Mouse (Mus musculus) heart, postnatal 36 days (tissue): ENCODE measurements around the gene Tcf7l2. TPM values are rescaled to one million over a fixed set of nuclear protein-coding genes. Genes with fewer than 3 reads are reported as not detected.

Source experiments
- DNase-seq, 2 experiments: peaks; one replicate each; pipeline ENCODE4 v3.0.0; 2021 to 2022
- intact Hi-C: fragments of 180-260 bp; cut with DNase I; formaldehyde crosslinking; loops from one replicate; pipeline ENCODE4 v1.15.1; 2025
- total RNA-seq, 2 experiments: library from RNA; stranded (reverse); gene quantifications; 2 replicates each; pipeline ENCODE4 v1.2.3; 2021

Tcf7l2 gene
- total RNA-seq, 2 experiments from 2014 or later = 11.9 to 17.9 TPM

DNA sequence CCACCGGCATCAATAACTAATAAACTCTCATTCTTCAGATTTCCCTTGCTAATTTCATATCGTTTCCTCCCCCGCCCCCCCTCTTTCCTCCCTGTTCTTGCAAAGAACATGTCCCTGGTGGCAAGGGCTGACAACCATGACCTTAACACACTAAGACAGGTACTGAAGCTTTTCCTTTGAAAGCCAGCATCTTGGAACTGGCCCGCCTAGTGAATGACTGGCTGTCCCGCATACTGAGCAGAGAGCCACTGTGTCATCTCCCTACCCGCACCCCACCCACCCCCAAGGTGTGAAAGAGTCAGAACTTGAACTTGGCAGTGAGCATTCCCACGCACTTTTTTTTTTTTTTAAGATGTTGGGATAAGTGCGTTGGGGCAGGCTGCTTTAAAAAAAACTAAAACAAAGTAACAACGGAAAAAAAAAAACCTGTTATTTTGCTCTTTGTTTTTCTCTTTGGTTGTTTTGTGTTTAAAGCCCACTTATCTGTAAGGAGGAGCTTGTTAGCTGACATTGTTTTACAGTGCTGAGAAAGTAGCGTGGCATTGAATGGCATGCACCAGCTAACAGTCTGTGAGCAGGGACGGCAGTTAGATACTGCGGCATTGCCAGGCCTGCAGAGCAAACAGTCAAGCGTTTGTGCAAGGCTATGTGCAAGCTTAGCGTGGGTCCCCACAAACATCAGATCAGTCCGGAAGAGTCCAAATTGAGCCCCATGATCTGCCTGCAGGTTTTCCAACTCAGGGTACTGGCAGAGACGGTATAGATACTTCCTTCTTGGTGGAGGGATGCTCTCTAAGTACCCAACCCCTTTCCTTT, 185.4 kb downstream of the Tcf7l2 start:
- intact Hi-C loops = no loop called here

DNA sequence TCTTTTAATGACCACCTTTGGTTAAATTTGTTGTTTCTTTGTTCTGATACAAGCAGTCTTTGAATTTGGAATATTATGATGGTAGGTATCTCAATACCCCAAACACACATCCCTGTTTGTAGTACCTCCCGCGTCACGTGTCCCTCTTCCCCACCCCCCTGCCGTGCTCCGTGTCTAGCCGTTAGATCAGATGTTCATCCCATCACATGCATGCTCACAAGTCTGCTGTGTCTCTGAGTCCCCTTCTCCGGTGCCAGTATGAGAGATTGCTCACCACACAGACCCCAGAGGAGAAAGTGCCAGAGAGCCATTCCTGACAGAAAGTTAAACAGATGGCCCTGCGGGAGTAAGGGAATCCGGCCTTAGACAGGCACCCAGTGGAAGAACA, 186.0 kb downstream of the Tcf7l2 start:
- intact Hi-C loops = no loop called here
- DNase-seq = no peak

More for the DNA sequence above, 185.4 kb downstream of the Tcf7l2 start:
- no peak for DNase-seq

DNA sequence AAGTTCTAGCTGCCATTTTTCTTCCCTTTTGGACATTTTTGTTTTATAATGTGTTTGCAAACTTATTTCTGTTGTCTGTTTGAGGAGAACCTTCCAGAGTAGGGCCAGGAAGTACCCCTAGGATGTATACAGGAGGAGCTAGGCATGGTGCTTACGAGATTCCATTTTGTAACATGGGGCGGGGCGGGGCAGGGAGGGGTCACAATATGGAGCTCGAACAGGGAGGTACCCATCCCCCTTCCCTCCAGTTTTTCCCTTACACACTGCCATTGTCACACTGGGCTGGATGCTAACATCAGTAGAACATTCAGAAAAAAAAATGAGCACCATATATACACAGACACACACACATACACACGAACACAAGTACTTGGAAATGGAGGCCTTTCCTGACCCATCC, 187.1 kb downstream of the Tcf7l2 start:
- intact Hi-C loops = no loop called here
- no peak for DNase-seq

DNA sequence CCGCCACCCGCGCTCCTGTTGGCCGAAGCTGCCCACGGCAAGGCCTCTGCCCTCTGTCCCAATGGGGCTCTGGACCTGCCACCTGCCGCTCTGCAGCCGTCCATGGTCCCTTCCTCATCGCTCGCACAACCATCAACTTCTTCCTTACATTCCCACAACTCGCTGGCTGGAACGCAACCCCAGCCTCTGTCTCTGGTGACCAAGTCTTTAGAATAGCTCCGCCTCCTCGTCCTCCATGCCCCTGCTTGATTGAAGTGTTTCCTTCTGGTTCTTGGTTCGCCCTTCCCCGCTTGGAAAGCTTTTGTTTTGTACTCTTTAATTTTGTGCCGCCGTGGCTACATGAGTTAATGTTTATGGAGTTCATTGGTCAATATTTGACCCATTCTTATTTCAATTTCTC, 190.0 kb downstream of the Tcf7l2 start:
- intact Hi-C loops = no loop called here
- no peak for DNase-seq

DNA sequence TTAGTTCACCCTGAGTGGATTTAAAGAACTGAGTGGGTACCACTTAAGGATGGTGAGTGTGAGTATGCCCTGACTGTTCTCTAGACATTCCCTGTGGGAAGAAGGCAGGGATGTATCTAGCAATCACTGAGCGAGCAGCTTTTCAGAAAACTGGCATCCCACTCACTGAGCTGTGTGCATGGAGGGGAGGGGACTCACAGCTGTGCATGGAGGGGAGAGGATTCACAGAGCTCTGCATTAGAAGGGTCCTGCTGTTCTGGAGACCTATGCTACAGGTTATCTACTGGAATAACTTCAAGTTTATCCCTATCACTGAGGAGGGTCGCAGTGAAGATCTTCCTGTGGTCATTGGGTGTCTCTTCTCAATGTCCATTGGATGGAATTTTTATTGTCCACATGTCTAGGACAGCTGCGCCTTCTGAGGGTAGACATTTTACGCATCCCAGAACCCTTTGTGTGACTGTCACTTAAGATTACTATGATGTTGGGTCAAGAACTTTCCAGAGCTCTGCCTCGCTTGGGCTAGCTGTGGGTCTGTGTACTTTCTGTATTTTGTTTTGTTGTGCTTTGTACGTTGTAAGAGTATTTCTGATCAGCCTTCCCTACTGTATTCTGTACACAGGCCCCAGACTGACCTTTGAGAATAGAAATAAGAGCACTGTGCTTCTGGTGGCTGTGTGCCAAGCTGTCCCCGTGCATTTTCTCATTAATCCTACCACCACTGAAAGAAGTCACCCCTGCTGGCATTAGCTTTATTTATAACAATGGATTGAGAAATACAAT, 192.5 kb downstream of the Tcf7l2 start:
- intact Hi-C loops = no loop called here
- DNase-seq = no peak

DNA sequence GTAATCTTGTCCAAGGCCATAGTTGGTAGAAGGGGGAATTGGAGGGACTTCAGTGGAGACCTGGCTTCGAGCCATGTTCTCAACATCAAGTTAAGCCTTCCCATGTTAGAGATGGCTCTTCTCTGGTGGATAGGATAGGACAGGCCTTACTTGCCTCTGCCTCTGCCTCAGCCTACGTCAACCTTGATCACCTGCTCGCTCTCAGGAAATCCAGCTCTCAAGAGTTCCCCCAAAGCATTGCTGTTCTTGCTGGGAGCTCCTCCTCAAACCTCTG, 193.0 kb downstream of the Tcf7l2 start:
- no peak for DNase-seq
- intact Hi-C loops = no loop called here

DNA sequence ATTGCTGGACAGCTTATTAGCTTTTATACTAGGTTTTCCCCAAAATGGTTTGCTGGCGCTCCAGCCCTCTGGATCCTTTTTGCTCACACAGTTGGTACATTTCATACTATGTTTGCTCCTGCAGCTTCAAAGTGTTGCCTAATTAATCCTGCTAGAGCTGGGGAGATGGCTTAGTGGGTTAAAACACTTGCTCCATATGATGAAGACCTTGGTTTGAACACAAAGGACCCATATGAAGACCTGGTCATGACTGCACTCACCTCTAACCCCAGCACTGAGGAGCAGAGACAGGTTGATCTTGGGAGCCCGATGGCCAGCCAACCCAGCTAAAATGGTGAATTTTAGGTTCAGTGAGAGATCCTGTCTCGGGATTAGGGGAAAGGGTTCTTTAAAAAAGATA, 195.4 kb downstream of the Tcf7l2 start:
- no peak for DNase-seq
- intact Hi-C loops = no loop called here

DNA sequence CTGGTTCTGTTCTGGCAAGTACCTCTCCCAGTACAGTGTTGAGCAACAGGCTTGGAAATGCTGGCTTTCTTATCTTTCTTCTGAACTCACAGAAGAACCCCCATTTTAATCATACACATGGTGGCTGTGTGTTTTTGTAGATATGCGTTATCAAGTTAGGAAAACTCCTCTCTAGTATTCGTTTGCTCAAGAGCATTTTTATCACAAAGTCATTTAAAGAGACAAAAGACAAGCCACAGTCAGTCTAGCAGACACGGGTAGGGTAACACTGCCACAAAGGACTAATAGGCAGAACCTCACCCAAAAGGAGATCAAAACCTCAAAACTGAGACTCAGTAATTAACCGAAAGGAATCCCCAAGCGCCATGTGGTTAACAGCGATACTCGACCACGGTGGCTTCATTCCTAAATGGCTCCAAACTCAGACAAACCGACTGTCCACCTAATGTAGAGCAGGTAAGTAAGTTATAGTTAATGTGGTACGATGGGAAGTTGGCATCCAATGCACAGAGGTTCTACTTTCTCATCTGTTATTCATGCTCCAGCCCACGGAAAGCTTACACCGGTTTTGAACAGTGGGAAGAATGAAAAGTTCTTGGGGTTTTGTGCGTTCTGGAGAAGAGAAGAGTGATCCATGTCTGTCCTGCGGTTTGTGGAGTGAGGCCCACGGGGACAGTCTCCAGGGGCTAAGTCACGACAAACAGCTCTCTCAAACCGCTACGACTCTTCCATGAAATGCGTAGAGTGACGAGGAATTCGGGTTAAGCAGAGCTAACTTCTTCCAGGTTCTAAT, 196.8 kb downstream of the Tcf7l2 start:
- no peak for DNase-seq
- intact Hi-C loops = no loop called here

DNA sequence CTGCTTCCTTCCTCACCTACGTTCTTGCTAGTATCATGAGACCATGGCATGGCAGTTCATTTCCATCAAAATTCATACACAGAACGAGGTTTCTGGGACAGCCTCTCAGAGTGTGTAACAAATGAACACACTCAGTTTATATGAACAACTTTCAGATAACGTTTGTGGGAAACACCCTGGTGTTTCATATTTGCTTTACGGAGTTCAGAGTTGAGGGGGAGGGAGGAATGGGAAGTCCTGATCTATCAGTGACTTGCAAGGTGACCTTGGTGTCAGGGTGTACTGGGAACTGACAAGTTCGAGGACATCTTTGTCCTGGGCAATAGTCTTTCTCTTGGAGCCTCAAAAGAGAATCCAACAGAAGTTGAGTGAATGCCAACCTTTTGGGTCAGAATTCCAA, 197.5 kb downstream of the Tcf7l2 start:
- intact Hi-C loops = no loop called here
- no peak for DNase-seq

DNA sequence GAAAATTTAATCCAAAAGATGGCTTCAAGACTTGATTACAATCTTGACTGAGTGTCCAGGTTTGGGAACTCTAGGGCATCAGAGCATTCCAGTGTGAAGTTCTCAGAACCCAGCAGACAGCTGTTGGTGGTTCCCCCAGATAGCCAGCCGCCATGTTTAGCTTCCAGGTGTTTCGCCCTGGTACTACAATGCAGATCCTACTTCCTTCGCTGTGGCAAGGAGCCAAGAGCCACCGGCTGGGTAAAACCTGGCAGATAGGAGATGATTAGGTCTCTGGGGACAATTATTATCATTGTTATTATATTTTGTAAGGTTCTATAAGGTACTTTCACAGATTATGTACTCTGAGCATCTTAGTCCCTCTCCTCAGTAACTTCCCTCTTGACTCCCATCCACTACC, 198.1 kb downstream of the Tcf7l2 start:
- intact Hi-C loops = no loop called here
- no peak for DNase-seq

DNA sequence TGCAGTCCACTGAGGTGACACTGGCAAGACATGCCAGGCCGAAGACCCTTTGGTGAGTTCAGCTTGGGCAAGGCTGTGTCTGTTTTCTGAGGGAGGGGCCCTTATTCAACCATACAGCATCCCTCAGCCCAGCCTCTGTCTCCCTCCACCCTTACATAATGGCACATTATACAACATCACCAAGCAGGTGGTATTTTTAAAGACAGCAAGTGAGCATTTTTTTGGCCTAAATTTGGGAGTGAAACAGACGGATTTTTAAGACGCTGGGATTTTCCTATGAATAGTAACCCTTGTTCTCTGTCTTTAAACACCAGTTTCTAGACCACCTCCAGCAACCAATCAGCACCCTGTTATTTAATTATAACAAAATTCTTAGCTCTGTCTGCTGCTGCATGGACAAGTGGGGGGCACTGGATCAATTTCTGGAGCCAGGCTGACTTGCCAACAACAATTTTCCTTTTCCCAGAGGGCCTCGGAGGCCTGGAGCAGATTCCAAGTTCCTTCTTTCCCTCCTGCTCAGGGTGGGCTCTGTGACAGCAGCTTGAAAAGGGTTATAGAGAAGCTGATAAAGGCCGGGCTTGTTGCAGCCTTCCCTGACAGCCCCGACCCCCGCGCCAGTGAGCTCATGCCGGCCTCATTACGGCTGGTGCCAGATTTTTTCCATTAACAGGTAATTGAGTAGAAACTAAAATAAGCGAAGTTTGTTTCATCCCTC, 199.1 kb downstream of the Tcf7l2 start:
- intact Hi-C loops = no loop called here
- DNase-seq = no peak

DNA sequence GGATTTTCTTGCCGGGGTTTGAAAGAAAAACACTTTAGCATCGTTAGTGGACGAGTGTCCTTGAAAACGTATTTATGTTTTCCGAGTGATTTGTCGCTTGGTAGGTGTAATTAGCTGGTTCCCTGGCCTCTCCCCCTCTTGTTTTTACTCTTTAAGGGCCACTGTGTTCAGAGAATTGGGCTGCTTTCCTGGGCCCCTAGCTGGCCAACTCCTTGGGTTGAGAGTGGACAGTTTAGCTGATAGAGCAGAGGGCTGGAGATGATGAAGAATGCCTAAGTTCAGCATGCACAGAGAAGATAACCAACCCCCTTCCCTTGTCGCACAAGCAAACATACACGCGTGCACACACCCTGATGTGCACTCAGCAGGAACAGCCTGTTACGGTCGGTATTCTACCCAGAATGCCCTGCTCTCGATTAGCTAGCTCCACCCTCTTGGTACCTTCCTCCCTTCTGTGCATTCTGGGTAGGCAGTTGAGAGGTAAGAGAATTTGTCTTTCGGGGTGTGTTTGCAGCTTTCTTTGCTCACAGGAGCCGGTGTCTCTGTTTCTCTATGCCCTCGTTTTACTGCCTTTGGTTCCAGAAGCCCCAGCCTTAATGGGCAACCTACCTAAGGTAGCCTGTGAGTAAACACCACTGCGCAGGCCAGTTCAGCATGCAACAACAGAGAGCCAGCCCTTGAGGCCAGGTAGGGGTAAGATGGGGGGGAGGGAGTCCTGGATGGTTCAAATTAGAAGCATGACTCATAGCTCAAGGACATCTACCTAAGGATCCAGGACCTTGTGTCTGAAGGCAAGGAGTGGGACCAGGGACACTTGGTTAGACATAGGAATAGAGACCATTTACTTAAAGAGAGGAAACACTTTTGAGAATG, 199.9 kb downstream of the Tcf7l2 start:
- intact Hi-C loops = no loop called here
- no peak for DNase-seq

DNA sequence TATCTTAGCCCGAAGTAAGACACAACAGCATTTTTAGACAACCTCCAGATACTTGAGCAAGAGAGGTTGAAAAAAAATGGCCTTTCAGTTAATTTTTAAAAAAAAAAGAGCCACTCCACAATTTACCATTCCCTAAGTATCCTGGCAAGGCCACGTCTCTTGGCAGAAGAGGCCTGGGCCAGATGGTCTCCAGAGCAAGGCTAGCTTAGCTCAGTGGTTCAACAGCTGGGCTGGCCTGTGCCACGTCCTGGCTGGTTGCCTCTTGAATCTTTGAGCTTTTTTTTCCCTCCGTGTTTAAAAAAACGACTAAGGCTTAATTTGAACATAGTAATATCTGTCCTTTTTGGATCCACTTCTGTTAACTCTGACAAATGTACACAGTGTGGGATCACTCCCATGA, 209.8 kb downstream of the Tcf7l2 start:
- intact Hi-C loops = no loop called here
- peak; percentile 63 to 66 for DNase-seq

DNA sequence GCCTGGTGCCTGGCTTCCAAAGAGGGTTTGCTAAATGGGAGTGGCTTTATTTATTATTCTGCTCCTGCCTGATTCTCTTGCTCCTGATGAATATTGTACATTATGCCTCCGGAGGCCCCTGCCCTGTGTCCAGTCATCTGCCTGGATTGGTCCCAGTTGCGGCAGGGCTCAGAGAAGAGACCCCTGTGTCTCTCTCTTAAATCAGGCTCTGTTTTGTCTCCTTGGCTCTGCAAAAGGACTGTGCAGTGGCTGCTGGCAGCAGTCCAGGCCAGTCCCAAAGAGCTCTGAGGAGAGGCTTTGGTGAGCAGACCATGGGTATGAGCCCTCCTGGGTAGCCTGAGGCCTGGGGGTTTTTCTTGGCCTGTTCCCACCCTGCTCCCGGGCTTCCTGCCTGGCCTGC, 211.6 kb downstream of the Tcf7l2 start:
- intact Hi-C loops = no loop called here
- DNase-seq = peak; percentile 33 to 50

DNA sequence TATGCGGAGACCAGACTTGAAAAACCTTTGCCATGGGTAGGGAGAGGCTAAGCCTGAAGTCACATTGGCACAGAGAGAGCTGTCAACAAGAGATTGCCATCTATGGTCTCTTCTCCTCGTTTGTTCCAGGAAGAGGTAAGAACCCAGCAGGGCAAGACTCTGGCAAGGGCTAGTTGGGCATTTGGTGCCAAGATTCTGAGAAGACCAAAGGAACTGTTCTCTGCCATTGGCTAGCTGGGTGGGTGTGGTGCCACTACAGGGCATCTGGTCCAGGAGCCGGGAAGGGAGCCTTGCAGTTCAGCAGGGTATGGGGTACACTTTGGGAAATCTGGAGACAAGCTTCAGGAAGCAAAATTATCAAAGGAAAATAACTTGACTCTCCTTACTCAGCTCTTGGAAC, 213.5 kb downstream of the Tcf7l2 start:
- DNase-seq = no peak
- intact Hi-C loops = no loop called here

DNA sequence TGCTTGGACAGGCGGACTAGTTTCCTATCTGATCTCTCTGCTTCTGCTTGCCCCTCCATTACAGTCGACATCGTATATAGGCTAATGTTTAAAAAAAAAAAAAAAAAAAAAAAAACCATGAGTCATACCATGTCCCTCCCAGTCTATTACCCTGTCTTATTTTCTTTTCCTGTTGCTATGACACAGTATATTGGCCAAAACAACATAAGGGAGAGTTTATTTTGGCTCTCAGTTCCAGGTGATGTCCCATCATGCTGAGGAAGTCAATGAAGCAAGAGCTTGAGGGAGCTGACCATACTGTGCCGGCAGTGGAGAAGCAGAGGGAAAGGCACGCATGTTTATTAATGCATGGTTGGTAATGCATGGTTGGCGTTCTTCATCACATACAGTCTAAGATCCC, 215.1 kb downstream of the Tcf7l2 start:
- intact Hi-C loops = no loop called here
- no peak for DNase-seq

DNA sequence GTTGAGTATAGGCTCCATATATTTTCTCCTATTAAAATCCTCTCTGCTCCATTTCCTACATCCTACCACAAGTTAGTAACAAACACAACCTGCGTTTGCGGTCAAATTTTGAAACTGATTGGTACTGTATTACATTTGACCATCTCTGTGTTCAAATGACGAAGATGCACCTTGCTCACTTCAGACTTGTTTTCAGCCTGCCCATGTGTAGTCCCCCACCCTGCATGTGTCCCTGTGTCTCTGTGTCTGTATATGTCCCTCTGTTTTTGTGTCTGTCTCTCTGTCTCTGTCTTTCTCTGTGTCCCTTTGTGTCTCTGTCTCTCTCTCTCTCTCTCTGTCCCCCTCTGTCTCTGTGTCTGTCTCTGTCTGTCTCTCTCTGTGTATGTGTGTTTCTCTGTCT, 222.8 kb downstream of the Tcf7l2 start:
- intact Hi-C loops = no loop called here
- no peak for DNase-seq

DNA sequence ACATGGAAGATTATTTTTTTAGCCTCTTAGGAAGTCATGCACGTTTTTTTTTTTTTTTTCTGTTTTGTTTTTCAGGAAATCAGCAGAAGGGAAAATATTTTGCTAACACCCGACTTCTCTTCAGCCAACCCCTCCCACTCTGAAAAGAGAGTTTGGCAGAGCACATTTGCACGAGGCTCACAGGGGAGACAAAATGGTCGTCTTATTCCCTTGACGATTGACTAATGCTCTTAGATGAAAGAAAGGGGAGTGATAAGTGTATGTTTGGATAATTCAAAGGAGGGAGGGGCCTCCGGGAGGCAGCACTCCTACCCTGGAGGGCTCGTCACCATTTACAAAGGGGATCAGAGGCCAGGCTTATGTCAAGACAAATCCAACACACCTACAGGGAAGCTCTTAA, 224.4 kb downstream of the Tcf7l2 start:
- DNase-seq = no peak
- intact Hi-C loops = no loop called here

DNA sequence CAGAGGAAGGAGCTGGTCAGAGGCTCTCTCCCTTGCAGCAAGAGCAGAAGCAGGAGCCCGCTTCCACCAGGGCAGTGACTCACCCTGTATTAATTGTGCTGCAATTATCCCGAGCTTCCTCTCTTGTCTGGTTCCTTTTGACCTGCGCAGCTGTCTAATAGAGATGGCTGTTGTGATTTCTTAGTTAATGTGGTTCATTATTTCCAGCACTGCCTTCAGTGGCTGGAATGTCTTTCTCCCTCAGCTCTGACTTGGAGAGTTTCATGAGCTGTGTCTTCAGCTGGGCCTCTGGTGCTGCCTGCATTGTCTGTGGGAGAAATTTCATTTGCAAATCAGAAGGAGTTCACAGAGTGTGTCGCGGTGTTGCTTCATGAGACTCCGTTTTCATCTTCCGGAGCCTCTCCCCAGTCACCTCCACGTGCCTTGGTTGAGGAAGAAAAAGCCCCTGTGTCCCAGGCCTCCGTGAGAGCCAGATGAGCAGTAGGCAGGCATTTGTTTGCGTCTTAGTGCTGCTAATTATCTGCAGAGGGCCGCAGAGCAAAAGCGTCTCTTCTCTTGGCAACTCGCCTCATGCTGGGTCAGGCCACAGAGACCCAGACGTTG, 228.4 kb downstream of the Tcf7l2 start:
- intact Hi-C loops = no loop called here
- DNase-seq = no peak

DNA sequence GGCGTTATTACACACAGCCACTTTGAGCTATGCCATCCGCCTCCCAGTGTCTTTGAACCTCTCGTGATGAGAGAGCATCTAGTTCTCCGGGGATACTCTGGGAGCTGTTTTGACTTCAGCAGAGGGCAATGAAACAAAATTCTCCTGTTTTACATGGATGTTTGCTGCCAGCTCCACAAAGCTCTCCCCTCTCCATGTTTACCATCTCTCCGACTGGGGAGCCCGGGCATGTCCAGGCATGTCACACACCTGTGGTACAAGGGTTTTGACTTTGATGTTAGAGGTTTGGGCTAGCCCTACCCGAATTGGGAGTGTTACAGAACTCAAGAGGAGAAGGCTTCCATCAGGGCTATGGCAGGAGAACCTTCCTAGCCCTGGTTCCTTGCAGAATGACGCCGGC, 234.5 kb downstream of the Tcf7l2 start:
- no peak for DNase-seq
- intact Hi-C loops = no loop called here
